Mouse (Mus musculus) liver, postnatal 0 days (tissue): Measurements from ENCODE around the gene Ggps1. TPM values are rescaled to one million over a fixed set of nuclear protein-coding genes. Genes with fewer than 3 reads are reported as not detected.

Source experiments
- ATAC-seq: fragments of 200-750 bp; cut with Nextera tagmentation; 2 replicates; pipeline ENCODE4 v1.8.0; 2017; ENCODE audit warnings: mild to moderate bottlenecking, moderate library complexity
- DNase-seq: peaks from one replicate; pipeline ENCODE4 v3.0.0-alpha.2; 2016
- H3K27ac ChIP-seq: fragments of 300-500 bp; sonication (generic); 2 replicates; pipeline ENCODE4 v1.5.1; 2014; ENCODE audit warnings: antibody characterized with exemption, moderate library complexity, mild to moderate bottlenecking, low read depth
- H3K27me3 ChIP-seq: fragments of 300-500 bp; sonication (generic); 2 replicates; pipeline ENCODE4 v1.6.1; 2014; ENCODE audit warnings: low read length, control low read depth, mixed read lengths; ENCODE audit not compliant: insufficient read depth
- H3K36me3 ChIP-seq: fragments of 300-500 bp; sonication (generic); replicated peaks from 2 replicates; pipeline ENCODE4 v1.6.1; 2014; ENCODE audit warnings: mild to moderate bottlenecking, control low read depth, low read length, moderate library complexity, mixed read lengths; ENCODE audit not compliant: insufficient read depth
- H3K4me1 ChIP-seq: fragments of 300-500 bp; sonication (generic); 2 replicates; pipeline ENCODE4 v1.6.1; 2014; ENCODE audit warnings: antibody characterized with exemption, mild to moderate bottlenecking, control low read depth; ENCODE audit not compliant: insufficient read depth
- H3K4me2 ChIP-seq: fragments of 300-500 bp; sonication (generic); 2 replicates; pipeline ENCODE4 v1.6.1; 2014; ENCODE audit warnings: low read depth, mild to moderate bottlenecking, low read length, moderate library complexity, mixed read lengths
- H3K4me3 ChIP-seq: fragments of 300-500 bp; sonication (generic); 2 replicates; pipeline ENCODE4 v1.5.1; 2014; ENCODE audit warnings: low read depth, low read length
- H3K9ac ChIP-seq: fragments of 300-500 bp; sonication (generic); replicated peaks from 2 replicates; pipeline ENCODE4 v1.6.1; 2014; ENCODE audit warnings: mild to moderate bottlenecking, moderate library complexity
- H3K9me3 ChIP-seq: fragments of 300-500 bp; sonication (generic); 2 replicates; pipeline ENCODE4 v1.6.1; 2016; ENCODE audit warnings: mild to moderate bottlenecking, control low read depth, low read length, mixed read lengths
- CTCF ChIP-seq: sonication (generic); IDR thresholded peaks from 2 replicates; pipeline ENCODE4 v1.5.1; 2016; ENCODE audit warnings: antibody characterized with exemption, low read depth
- EP300 ChIP-seq: IDR thresholded peaks from 2 replicates; pipeline ENCODE4 v1.6.1; 2016; ENCODE audit warnings: antibody characterized with exemption, low read depth, mild to moderate bottlenecking
- WGBS: fragments of 180-500 bp; shearing (Covaris S2); extraction: QIAGEN DNeasy Blood & Tissue Kit; methylation state at CpG from one replicate; pipeline ENCODE4 v1.1.7; 2014; ENCODE audit not compliant: insufficient replicate concordance; 5-methylcytosine and 5-hydroxymethylcytosine counted together
- polyA plus RNA-seq: library from polyadenylated mRNA; unstranded; fragments of >200 nt; fragmentation: Nextera tagmentation; extraction: Ambion mirVana; gene quantifications from 2 replicates; pipeline ENCODE4 v1.2.1, GENCODE M21; 2015

Gene Ggps1
- polyA plus RNA-seq, 1 experiment from 2014 or later = 10.2 TPM

- DNase-seq (no peak), ATAC-seq (peak; percentile 29)
- 1% methylated on average over 14 of the region's 31 CpGs for WGBS
- H3K9me3 ChIP-seq = no peaks in the 10 kb centered on the region
- peak overlapping the region; percentile 78 for H3K4me2 ChIP-seq
- peaks cover 13% of the 10 kb centered on the region for H3K4me1 ChIP-seq
- TF ChIP-seq EP300 = no peak
- no peak for TF ChIP-seq CTCF
- peak overlapping the region; percentile 95 for H3K4me3 ChIP-seq
- peaks cover 1% of the 10 kb centered on the region; the same call in 1 of the 2 replicates for H3K36me3 ChIP-seq
- H3K9ac ChIP-seq = peak overlapping the region; percentile 98
- H3K27ac ChIP-seq = peak overlapping the region; percentile 95
- no peaks in the 10 kb centered on the region for H3K27me3 ChIP-seq
These were observed 619 bp upstream of the Ggps1 start for GRCm38 (mm10) chr13:14063942-14064271.

- 4% methylated on average over 11 of the region's 11 CpGs for WGBS
- peaks cover 4% of the 10 kb centered on the region; the same call in 1 of the 2 replicates for H3K36me3 ChIP-seq
- H3K9ac ChIP-seq = peak overlapping the region; percentile 80
- H3K27me3 ChIP-seq = no peaks in the 10 kb centered on the region
- no peak for DNase-seq
- no peak for ATAC-seq
- H3K4me3 ChIP-seq = peak overlapping the region; percentile 95
- peak overlapping the region; percentile 72 for H3K4me2 ChIP-seq
- H3K9me3 ChIP-seq = no peaks in the 10 kb centered on the region
- TF ChIP-seq CTCF = no peak
- TF ChIP-seq EP300 = no peak
- peak overlapping the region; percentile 95 for H3K27ac ChIP-seq
- peaks cover 13% of the 10 kb centered on the region for H3K4me1 ChIP-seq
These were observed 877 bp downstream of the Ggps1 start for GRCm38 (mm10) chr13:14062209-14063012.

GRCm38 (mm10) chr13:14059582-14059981, 3.7 kb downstream of the Ggps1 start:
- Histone ChIP-seq H3K9me3 (no peaks in the 10 kb centered on the region), H3K27ac (no peak overlapping the region), H3K4me1 (peaks cover 13% of the 10 kb centered on the region), H3K4me3 (no peak overlapping the region), H3K4me2 (no peak overlapping the region), H3K9ac (no peak overlapping the region), H3K36me3 (peaks cover 19% of the 10 kb centered on the region), H3K27me3 (no peaks in the 10 kb centered on the region)
- TF ChIP-seq EP300 (no peak), CTCF (no peak)
- ATAC-seq = no peak
- DNase-seq = no peak

- peaks cover 10% of the 10 kb centered on the region for H3K4me1 ChIP-seq
- H3K36me3 ChIP-seq = peaks cover 27% of the 10 kb centered on the region
These were observed 6.5 kb downstream of the Ggps1 start for GRCm38 (mm10) chr13:14056801-14057200.

GRCm38 (mm10) chr13:14049878-14050277, 13.4 kb downstream of the Ggps1 start:
- Histone ChIP-seq H3K9ac (no peak overlapping the region), H3K9me3 (no peaks in the 10 kb centered on the region), H3K27me3 (no peaks in the 10 kb centered on the region), H3K4me2 (no peak overlapping the region), H3K4me3 (no peak overlapping the region), H3K36me3 (peaks cover 15% of the 10 kb centered on the region), H3K27ac (no peak overlapping the region), H3K4me1 (no peaks in the 10 kb centered on the region)
- DNase-seq = no peak
- WGBS = 63% methylated on average over 1 of the region's 1 CpGs
- no peak for ATAC-seq
- TF ChIP-seq CTCF = no peak
- no peak for TF ChIP-seq EP300

More at GRCm38 (mm10) chr13:14056801-14057200, 6.5 kb downstream of the Ggps1 start:
- Histone ChIP-seq H3K9me3 (no peaks in the 10 kb centered on the region), H3K27ac (no peak overlapping the region), H3K27me3 (no peaks in the 10 kb centered on the region), H3K4me3 (no peak overlapping the region), H3K9ac (no peak overlapping the region), H3K4me2 (no peak overlapping the region)
- 89% methylated on average over 3 of the region's 3 CpGs for WGBS
- DNase-seq = no peak
- TF ChIP-seq CTCF = no peak
- no peak for TF ChIP-seq EP300
- no peak for ATAC-seq

GRCm38 (mm10) chr13:14044521-14044920, 18.8 kb downstream of the Ggps1 start:
- H3K4me1 ChIP-seq = peaks cover 4% of the 10 kb centered on the region; the same call in 1 of the 2 replicates
- H3K9me3 ChIP-seq = no peaks in the 10 kb centered on the region
- no peak overlapping the region for H3K4me3 ChIP-seq
- H3K9ac ChIP-seq = no peak overlapping the region
- no peak overlapping the region for H3K4me2 ChIP-seq
- H3K36me3 ChIP-seq = peaks cover 7% of the 10 kb centered on the region
- H3K27ac ChIP-seq = no peak overlapping the region
- ATAC-seq (no peak), DNase-seq (no peak)
- 0 out of 2 replicates have a peak, but pooled peaks have one; percentile 24 for TF ChIP-seq EP300
- TF ChIP-seq CTCF = no peak
- 47% methylated on average over 2 of the region's 2 CpGs for WGBS
- H3K27me3 ChIP-seq = no peaks in the 10 kb centered on the region
